Mouse (Mus musculus): ENCODE data around the gene Adamts3.

DNA sequence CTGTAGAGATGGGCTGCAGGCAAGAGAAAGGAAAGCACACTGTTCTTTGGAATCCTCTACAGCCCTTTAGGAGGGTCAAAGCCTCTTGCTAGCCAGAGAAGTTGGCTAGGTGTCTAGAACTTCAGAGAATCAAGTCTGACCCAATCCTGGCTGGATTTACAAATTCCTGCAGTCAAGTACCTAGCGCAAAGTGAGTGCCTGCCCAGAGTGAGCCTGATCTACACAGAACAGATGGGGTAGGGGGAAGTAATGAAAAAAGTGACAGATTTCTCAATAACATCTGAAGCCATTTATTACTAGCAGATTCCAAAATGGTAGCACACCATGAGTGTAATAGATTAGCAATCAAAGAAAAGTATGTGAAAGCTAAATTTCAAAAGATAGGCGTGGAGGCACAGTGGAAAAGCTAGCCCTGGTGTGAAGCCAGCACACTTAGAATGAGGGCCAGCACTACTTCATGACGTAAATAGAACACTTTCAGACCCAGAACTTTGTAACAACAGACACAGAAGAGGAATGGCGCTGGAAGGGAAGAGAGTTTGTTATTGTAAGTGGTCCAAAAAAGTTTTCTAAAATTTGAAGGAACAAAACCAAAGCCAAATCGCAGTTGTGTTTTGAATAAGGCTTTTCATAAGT is 82.8 kb downstream of the Adamts3 start:
- TF ChIP-seq CTCF (IDR thresholded peaks at IDR 0.05) (no peak), POLR2A (IDR thresholded peaks at IDR 0.05; ENCODE audit: insufficient read depth, low read depth, low read length) (no peak), EP300 (IDR thresholded peaks at IDR 0.05; ENCODE audit: insufficient read depth, low read depth, low read length) (no peak)

Data from heart, adult 2 months (tissue).